Mouse (Mus musculus) ES-Bruce4 (cell line): Measurements from ENCODE around the gene Galm.

Experiments
- CTCF ChIP-seq: IDR thresholded peaks from one replicate; pipeline ENCODE4 v1.8.1; 2011; ENCODE audit warnings: low read depth, low read length
- EP300 ChIP-seq: IDR thresholded peaks from 2 replicates; pipeline ENCODE4 v1.6.1; 2011; ENCODE audit warnings: low read depth, low read length; ENCODE audit not compliant: insufficient read depth
- POLR2A ChIP-seq: IDR thresholded peaks from one replicate; pipeline ENCODE4 v1.8.1; 2011; ENCODE audit warnings: low read length; ENCODE audit not compliant: insufficient read depth

- no peak for TF ChIP-seq POLR2A
- TF ChIP-seq CTCF, result no peak
- no peak for TF ChIP-seq EP300
Observed at GRCm38 (mm10) chr17:80173708-80174107, 46.4 kb downstream of the Galm start.
